Mouse (Mus musculus) right cerebral cortex, postnatal 4 days (tissue): ENCODE results near the gene Pla2g4b.
A peak's percentile ranks its signal among the peaks of the same experiment; 100 is the strongest.

Source experiments
- DNase-seq: peaks from one replicate; pipeline ENCODE4 v3.0.0-alpha.2; 2022

Gene Pla2g4b

GRCm38 (mm10) chr2:120017599-120017998 lies 15.6 kb upstream of the Pla2g4b start:
- no peak for DNase-seq

- DNase-seq: no peak
These were observed 8.9 kb upstream of the Pla2g4b start for GRCm38 (mm10) chr2:120024337-120024736.

GRCm38 (mm10) chr2:120026984-120027949 lies 6.0 kb upstream of the Pla2g4b start, which contains the start of the genes Jmjd7 and Gm28042:
Gene Jmjd7 (plus strand): TSS chr2:120027483.
Gene Gm28042 (plus strand): TSS chr2:120027493.
- peak; percentile 91 for DNase-seq

GRCm38 (mm10) chr2:120027950-120028331 lies 5.3 kb upstream of the Pla2g4b start:
- DNase-seq: no peak

- no peak for DNase-seq
These were observed 2.8 kb upstream of the Pla2g4b start for GRCm38 (mm10) chr2:120030380-120030779.

- peak; percentile 25 for DNase-seq
These were observed 509 bp downstream of the Pla2g4b start for GRCm38 (mm10) chr2:120033726-120034125.

- DNase-seq: no peak
These were observed 4.5 kb downstream of the Pla2g4b start for GRCm38 (mm10) chr2:120037744-120038143.

- no peak for DNase-seq
These were observed 7.8 kb downstream of the Pla2g4b start for GRCm38 (mm10) chr2:120040991-120041390.

- no peak for DNase-seq
These were observed 10.9 kb downstream of the Pla2g4b start for GRCm38 (mm10) chr2:120044101-120044603.

- no peak for DNase-seq
These were observed 11.5 kb downstream of the Pla2g4b start for GRCm38 (mm10) chr2:120044676-120045075.

GRCm38 (mm10) chr2:120046486-120047310 lies 13.5 kb downstream of the Pla2g4b start:
- DNase-seq: no peak

GRCm38 (mm10) chr2:120048173-120048572 lies 15.0 kb downstream of the Pla2g4b start:
- DNase-seq: no peak

GRCm38 (mm10) chr2:120049632-120050274 lies 16.5 kb downstream of the Pla2g4b start:
- peak; percentile 30 for DNase-seq

- no peak for DNase-seq
These were observed 18.2 kb downstream of the Pla2g4b start for GRCm38 (mm10) chr2:120051405-120051804.

- no peak for DNase-seq
These were observed 21.7 kb downstream of the Pla2g4b start for GRCm38 (mm10) chr2:120054771-120055552.

- no peak for DNase-seq
These were observed 22.7 kb downstream of the Pla2g4b start for GRCm38 (mm10) chr2:120055923-120056322.

GRCm38 (mm10) chr2:120058818-120059217 lies 25.6 kb downstream of the Pla2g4b start:
- no peak for DNase-seq

GRCm38 (mm10) chr2:120059466-120059865 lies 26.2 kb downstream of the Pla2g4b start:
- no peak for DNase-seq

- DNase-seq: no peak
These were observed 27.0 kb downstream of the Pla2g4b start for GRCm38 (mm10) chr2:120060190-120060589.

GRCm38 (mm10) chr2:120060651-120061050 lies 27.4 kb downstream of the Pla2g4b start:
- DNase-seq: no peak

GRCm38 (mm10) chr2:120062248-120062647 lies 29.0 kb downstream of the Pla2g4b start:
- DNase-seq: no peak

GRCm38 (mm10) chr2:120064639-120065038 lies 31.4 kb downstream of the Pla2g4b start:
- DNase-seq: no peak
